In the genomic region with DNA sequence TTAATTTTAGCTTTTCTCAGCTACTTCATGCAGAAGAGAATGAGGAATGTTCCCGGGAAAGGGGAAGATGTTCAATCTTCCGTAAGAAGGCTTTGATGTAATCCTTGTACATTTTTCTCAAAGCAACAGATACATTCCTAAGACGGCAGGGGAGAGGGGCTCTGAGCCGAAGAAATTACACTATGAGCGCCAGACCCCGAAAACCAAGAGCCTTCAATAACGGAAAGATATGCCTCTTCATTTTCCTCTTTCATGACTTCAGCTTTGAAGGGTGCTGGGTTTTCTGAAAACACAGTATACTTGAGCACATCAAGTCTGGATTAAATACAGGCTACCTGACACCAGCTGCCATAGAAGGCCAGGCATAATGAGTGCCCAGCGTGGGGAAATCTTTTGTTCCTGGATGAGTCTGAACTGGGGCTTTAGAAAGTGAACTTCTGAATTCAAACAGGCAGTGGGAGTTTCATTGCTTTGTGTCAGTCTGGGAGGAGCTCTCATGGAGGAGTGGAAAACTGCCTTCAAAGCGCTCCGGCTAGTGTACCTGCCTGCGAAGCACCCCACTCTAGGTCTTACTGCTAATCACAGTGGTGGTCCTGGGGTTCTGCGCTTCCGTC, we compare ENCODE assay signal across 13 mouse cellular contexts. TPM values are rescaled to one million over a fixed set of nuclear protein-coding genes. Genes with fewer than 3 reads are reported as not detected.
DNase-seq lines count a peak whose midpoint lies in the region; ATAC-seq and TF ChIP-seq lines count a peak whose summit lies in the region.
"Had no signal": no experiment of that assay in that cellular context is flagged by ENCODE, and none has a peak within 500 bp of the region (broad histone marks: within the 10 kb centered on the region; RNA-seq: fewer than 3 reads in every experiment).

No protein-coding gene starts in this region.

- no peak for ATAC-seq in forebrain, embryonic 12.5 days (ENCODE audit: low FRiP score)
- ATAC-seq in forebrain, embryonic 16.5 days = no peak
- ATAC-seq in embryonic facial prominence, embryonic 13.5 days (ENCODE audit: insufficient number of reproducible peaks, insufficient read depth, low FRiP score, low TSS enrichment, low read depth) = no peak
- ATAC-seq in limb, embryonic 14.5 days (ENCODE audit: low FRiP score, low read depth) = no peak
- no peak for ATAC-seq in liver, embryonic 12.5 days

- H3K4me3 ChIP-seq in forebrain, embryonic 12.5 days (replicated peaks) = no peak overlapping the region
- no peak overlapping the region for H3K4me3 ChIP-seq in forebrain, embryonic 16.5 days (replicated peaks; ENCODE audit: low read length)
- no peak overlapping the region for H3K4me3 ChIP-seq in embryonic facial prominence, embryonic 13.5 days
- H3K4me3 ChIP-seq in limb, embryonic 14.5 days (replicated peaks; ENCODE audit: low read length) = no peak overlapping the region
- H3K4me3 ChIP-seq in liver, embryonic 12.5 days = no peak overlapping the region
- H3K4me3 ChIP-seq: liver, embryonic 13.5 days had no signal

- H3K9me3 ChIP-seq in forebrain, embryonic 12.5 days = 0 out of 2 replicates have a peak, but pooled peaks cover 2% of the 10 kb centered on the region
- no peaks in the 10 kb centered on the region for H3K9me3 ChIP-seq in forebrain, embryonic 16.5 days (ENCODE audit: control insufficient read depth, low read length)
- H3K9me3 ChIP-seq in embryonic facial prominence, embryonic 13.5 days = no peaks in the 10 kb centered on the region
- no peaks in the 10 kb centered on the region for H3K9me3 ChIP-seq in limb, embryonic 14.5 days (ENCODE audit: control insufficient read depth, low read length)
- H3K9me3 ChIP-seq in liver, embryonic 12.5 days (replicated peaks) = no peaks in the 10 kb centered on the region
- H3K9me3 ChIP-seq: G1E; liver, embryonic 13.5 days had no signal

- peaks cover 57% of the 10 kb centered on the region for H3K4me1 ChIP-seq in forebrain, embryonic 12.5 days
- H3K4me1 ChIP-seq in forebrain, embryonic 16.5 days (replicated peaks; ENCODE audit: control insufficient read depth, insufficient read depth, low read length) = peaks cover 24% of the 10 kb centered on the region
- H3K4me1 ChIP-seq in embryonic facial prominence, embryonic 13.5 days = peaks cover 73% of the 10 kb centered on the region
- peaks cover 34% of the 10 kb centered on the region for H3K4me1 ChIP-seq in limb, embryonic 14.5 days (ENCODE audit: control insufficient read depth, insufficient read depth, low read length)
- H3K4me1 ChIP-seq in liver, embryonic 12.5 days = no peaks in the 10 kb centered on the region

- H3K36me3 ChIP-seq in forebrain, embryonic 12.5 days (replicated peaks) = no peaks in the 10 kb centered on the region
- H3K36me3 ChIP-seq in forebrain, embryonic 16.5 days (ENCODE audit: control insufficient read depth, insufficient read depth) = no peaks in the 10 kb centered on the region
- no peaks in the 10 kb centered on the region for H3K36me3 ChIP-seq in embryonic facial prominence, embryonic 13.5 days
- H3K36me3 ChIP-seq in limb, embryonic 14.5 days (ENCODE audit: control insufficient read depth, insufficient read depth, low read length) = no peaks in the 10 kb centered on the region
- H3K36me3 ChIP-seq in liver, embryonic 12.5 days = no peaks in the 10 kb centered on the region
- H3K36me3 ChIP-seq: G1E; liver, embryonic 13.5 days had no signal

- TF ChIP-seq POLR2A in limb, embryonic 14.5 days (IDR thresholded peaks at IDR 0.05; ENCODE audit: borderline replicate concordance, extremely low read depth, insufficient read depth, insufficient read length) = no peak

- no peak for DNase-seq in limb, embryonic 14.5 days (ENCODE audit: low spot score)
- DNase-seq in retina, postnatal 1 day = peak; percentile 49
- DNase-seq in thymus, postnatal 0 days (ENCODE audit: low spot score) = no peak
- DNase-seq in cerebellum, postnatal 10 days = no peak
- DNase-seq: kidney, adult 11 months; layer of hippocampus, adult 9-11 months; liver, embryonic 13.5 days; lung, postnatal 4 days had no signal

- no peak overlapping the region for H3K9ac ChIP-seq in forebrain, embryonic 12.5 days
- H3K9ac ChIP-seq in forebrain, embryonic 16.5 days (replicated peaks; ENCODE audit: low read depth, low read length) = no peak overlapping the region
- H3K9ac ChIP-seq in embryonic facial prominence, embryonic 13.5 days = no peak overlapping the region
- no peak overlapping the region for H3K9ac ChIP-seq in limb, embryonic 14.5 days (ENCODE audit: low read depth, low read length, severe bottlenecking)
- no peak overlapping the region for H3K9ac ChIP-seq in liver, embryonic 12.5 days
- H3K9ac ChIP-seq: liver, embryonic 13.5 days had no signal

- no peaks in the 10 kb centered on the region for H3K27me3 ChIP-seq in forebrain, embryonic 12.5 days
- no peaks in the 10 kb centered on the region for H3K27me3 ChIP-seq in forebrain, embryonic 16.5 days (replicated peaks; ENCODE audit: control insufficient read depth, insufficient read depth, low read length)
- no peaks in the 10 kb centered on the region for H3K27me3 ChIP-seq in embryonic facial prominence, embryonic 13.5 days
- H3K27me3 ChIP-seq in limb, embryonic 14.5 days (ENCODE audit: control insufficient read depth, insufficient read depth, low read length) = no peaks in the 10 kb centered on the region
- no peaks in the 10 kb centered on the region for H3K27me3 ChIP-seq in liver, embryonic 12.5 days (replicated peaks)
- H3K27me3 ChIP-seq: liver, embryonic 13.5 days had no signal

- peak overlapping the region; percentile 94 for H3K27ac ChIP-seq in forebrain, embryonic 12.5 days
- H3K27ac ChIP-seq in forebrain, embryonic 16.5 days (ENCODE audit: low read length) = no peak overlapping the region
- H3K27ac ChIP-seq in embryonic facial prominence, embryonic 13.5 days = peak overlapping the region; percentile 77
- peak overlapping the region; percentile 13; the same call in 1 of the 2 replicates for H3K27ac ChIP-seq in limb, embryonic 14.5 days (replicated peaks; ENCODE audit: low read depth, low read length)
- H3K27ac ChIP-seq in liver, embryonic 12.5 days = no peak overlapping the region
- H3K27ac ChIP-seq: liver, embryonic 13.5 days had no signal

- H3K4me2 ChIP-seq in forebrain, embryonic 12.5 days = peak overlapping the region; percentile 24
- H3K4me2 ChIP-seq in forebrain, embryonic 16.5 days (ENCODE audit: low read length) = no peak overlapping the region
- H3K4me2 ChIP-seq in embryonic facial prominence, embryonic 13.5 days = peak overlapping the region; percentile 2; the same call in 1 of the 2 replicates
- H3K4me2 ChIP-seq in limb, embryonic 14.5 days (replicated peaks; ENCODE audit: low read depth, low read length, severe bottlenecking) = no peak overlapping the region
- no peak overlapping the region for H3K4me2 ChIP-seq in liver, embryonic 12.5 days
- H3K4me2 ChIP-seq: liver, embryonic 13.5 days had no signal

- 9% methylated on average over 13 of the region's 13 CpGs for WGBS in forebrain, embryonic 12.5 days
- 10% methylated on average over 13 of the region's 13 CpGs for WGBS in forebrain, embryonic 16.5 days
- 41% methylated on average over 13 of the region's 13 CpGs for WGBS in embryonic facial prominence, embryonic 13.5 days
- WGBS in limb, embryonic 14.5 days = 44% methylated on average over 13 of the region's 13 CpGs
- WGBS in liver, embryonic 12.5 days (ENCODE audit: insufficient replicate concordance) = 77% methylated on average over 13 of the region's 13 CpGs

RNA-seq across cellular contexts. Expression of a gene that starts 16.1 kb away (rescaled TPM):
- polyA plus RNA-seq in forebrain, embryonic 12.5 days (2016; fragmentation: Nextera tagmentation; extraction: Ambion mirVana) = 48.4 and 58.6 TPM in 2 replicates
- 14.5 and 15.6 TPM in 2 replicates for polyA plus RNA-seq in forebrain, embryonic 16.5 days (2015; fragmentation: Nextera tagmentation; extraction: Ambion mirVana)
- polyA plus RNA-seq in embryonic facial prominence, embryonic 13.5 days (2015; fragmentation: Nextera tagmentation; extraction: Ambion mirVana) = 76.8 and 77.6 TPM in 2 replicates
- 69.9 and 74.4 TPM in 2 replicates for polyA plus RNA-seq in limb, embryonic 14.5 days (2012; rRNA removed)
- 78.1 TPM in 2 replicates for polyA plus RNA-seq in limb, embryonic 14.5 days (2014; fragmentation: Nextera tagmentation; extraction: Ambion mirVana)
- polyA plus RNA-seq in liver, embryonic 12.5 days (2016; fragmentation: Nextera tagmentation; extraction: Ambion mirVana) = 6.0 and 6.9 TPM in 2 replicates
- polyA plus RNA-seq in thymus, postnatal 0 days (2015; fragmentation: Nextera tagmentation; extraction: Ambion mirVana) = 32.2 and 33.8 TPM in 2 replicates

RNA-seq across cellular contexts. Expression of a gene that starts 23.9 kb away (rescaled TPM):
- polyA plus RNA-seq in forebrain, embryonic 12.5 days (2016; fragmentation: Nextera tagmentation; extraction: Ambion mirVana) = 103 and 109 TPM in 2 replicates
- polyA plus RNA-seq in forebrain, embryonic 16.5 days (2015; fragmentation: Nextera tagmentation; extraction: Ambion mirVana) = 94.0 and 101 TPM in 2 replicates
- 111 and 130 TPM in 2 replicates for polyA plus RNA-seq in embryonic facial prominence, embryonic 13.5 days (2015; fragmentation: Nextera tagmentation; extraction: Ambion mirVana)
- polyA plus RNA-seq in limb, embryonic 14.5 days (2012; rRNA removed) = 34.8 and 38.5 TPM in 2 replicates
- polyA plus RNA-seq in limb, embryonic 14.5 days (2014; fragmentation: Nextera tagmentation; extraction: Ambion mirVana) = 125 and 128 TPM in 2 replicates
- 59.4 and 63.6 TPM in 2 replicates for polyA plus RNA-seq in liver, embryonic 12.5 days (2016; fragmentation: Nextera tagmentation; extraction: Ambion mirVana)
- 116 and 117 TPM in 2 replicates for polyA plus RNA-seq in thymus, postnatal 0 days (2015; fragmentation: Nextera tagmentation; extraction: Ambion mirVana)

Comparison
In these comparisons a context has a peak if more than half of its experiments do, and no peak if none do; other contexts are left out.
1. H3K27ac ChIP-seq: peak in forebrain, embryonic 12.5 days (single experiment), embryonic facial prominence, embryonic 13.5 days (single experiment) and limb, embryonic 14.5 days (single experiment); none in forebrain, embryonic 16.5 days (single experiment) and liver, embryonic 12.5 days (single experiment).
2. H3K4me2 ChIP-seq: peak in forebrain, embryonic 12.5 days (single experiment) and embryonic facial prominence, embryonic 13.5 days (single experiment); none in forebrain, embryonic 16.5 days (single experiment), limb, embryonic 14.5 days (single experiment) and liver, embryonic 12.5 days (single experiment).